ENCODE assay signal across 29 mouse cellular contexts in the genomic region with DNA sequence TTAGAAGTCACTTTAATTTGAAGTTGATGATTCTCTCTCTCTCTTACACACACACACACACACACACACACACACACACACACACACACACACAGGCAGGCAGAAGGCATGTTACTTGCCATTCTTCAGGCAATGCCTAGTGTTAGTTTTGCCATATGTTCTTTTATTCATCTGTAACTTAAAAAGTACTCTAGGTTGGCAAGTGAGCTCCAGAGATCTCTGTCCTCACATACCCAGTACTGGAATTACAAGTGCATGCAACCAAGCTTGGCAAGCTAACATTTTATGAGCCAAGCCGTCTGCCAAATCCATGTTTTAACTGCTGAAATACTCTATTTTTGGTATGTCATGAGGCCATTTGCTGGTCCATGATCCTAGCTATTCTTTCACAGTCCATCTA.
DNase-seq lines count a peak whose midpoint lies in the region; ATAC-seq and TF ChIP-seq lines count a peak whose summit lies in the region.
"Had no signal": no experiment of that assay in that cellular context is flagged by ENCODE, and none has a peak within 500 bp of the region (broad histone marks: within the 10 kb centered on the region; RNA-seq: fewer than 3 reads in every experiment).

No protein-coding gene starts in this region.

- no peak overlapping the region for H3K27ac ChIP-seq in cerebellum, adult 2 months (ENCODE audit: insufficient read depth, low read length)
- H3K27ac ChIP-seq in forebrain, postnatal 0 days (ENCODE audit: low read depth, low read length): no peak overlapping the region
- no peak overlapping the region for H3K27ac ChIP-seq in forebrain, embryonic 13.5 days
- H3K27ac ChIP-seq: forebrain, embryonic 10.5 days; forebrain, embryonic 15.5 days; heart, adult 2 months; heart, embryonic 10.5 days; heart, embryonic 13.5 days; hindbrain, embryonic 14.5 days; hindbrain, postnatal 0 days had no signal

- H3K9ac ChIP-seq in forebrain, postnatal 0 days: no peak overlapping the region
- H3K9ac ChIP-seq in forebrain, embryonic 13.5 days: no peak overlapping the region
- H3K9ac ChIP-seq: forebrain, embryonic 15.5 days; heart, embryonic 13.5 days; hindbrain, embryonic 14.5 days had no signal

- no peak for TF ChIP-seq POLR2A in cerebellum, adult 2 months (IDR thresholded peaks at IDR 0.05; ENCODE audit: borderline replicate concordance, insufficient read depth, low read length)

- H3K4me2 ChIP-seq in forebrain, postnatal 0 days (ENCODE audit: low read depth): no peak overlapping the region
- no peak overlapping the region for H3K4me2 ChIP-seq in forebrain, embryonic 13.5 days
- H3K4me2 ChIP-seq: forebrain, embryonic 15.5 days; heart, embryonic 13.5 days; hindbrain, embryonic 14.5 days had no signal

- WGBS in cerebellum, adult 2 months: 32% methylated on average over 1 of the region's 1 CpGs
- 79% methylated on average over 1 of the region's 1 CpGs for WGBS in forebrain, postnatal 0 days
- 85% methylated on average over 1 of the region's 1 CpGs for WGBS in forebrain, embryonic 13.5 days

- no peak for TF ChIP-seq CTCF in cerebellum, adult 2 months (IDR thresholded peaks at IDR 0.05; ENCODE audit: borderline replicate concordance, insufficient read depth, low read depth, low read length)
- no peak for TF ChIP-seq CTCF in forebrain, postnatal 0 days (IDR thresholded peaks at IDR 0.05; ENCODE audit: low read depth)

- H3K36me3 ChIP-seq in forebrain, postnatal 0 days (ENCODE audit: insufficient read depth): no peaks in the 10 kb centered on the region
- no peaks in the 10 kb centered on the region for H3K36me3 ChIP-seq in forebrain, embryonic 13.5 days (ENCODE audit: poor library complexity, severe bottlenecking)
- H3K36me3 ChIP-seq: forebrain, embryonic 10.5 days; forebrain, embryonic 15.5 days; G1E; heart, embryonic 10.5 days; heart, embryonic 13.5 days had no signal

- ATAC-seq in forebrain, postnatal 0 days: peak; percentile 78
- ATAC-seq in forebrain, embryonic 13.5 days: no peak
- ATAC-seq: forebrain, embryonic 15.5 days; hindbrain, postnatal 0 days; inflammation-experienced regulatory T-cells, adult 6 months; intestine, embryonic 16.5 days had no signal

- peak; percentile 13 to 26 for DNase-seq in cerebellum, adult 2 months
- no peak for DNase-seq in cerebellum, postnatal 4 days (ENCODE audit: low spot score in 2 of 2)
- DNase-seq in forebrain, postnatal 0 days: peak; percentile 38
- peak; percentile 36 for DNase-seq in brain, adult 2 months (ENCODE audit: low read depth, low spot score)
- no peak for DNase-seq in Muller cell, postnatal 12 days (ENCODE audit: inconsistent ontology term)
- DNase-seq: adrenal gland, adult 8-10 months; adrenal gland, postnatal 36 days; B cell, adult 2 months; cerebellum, adult 18-20 months; cerebellum, postnatal 10 days; cerebellum, postnatal 36 days; gastrocnemius, postnatal 10 days; gastrocnemius, postnatal 36 days; heart, adult 2 months; heart, postnatal 14 days; heart, postnatal 4 days; kidney, adult 18-20 months; kidney, adult 9 months had no signal

- no peak overlapping the region for H3K4me3 ChIP-seq in cerebellum, adult 2 months (replicated peaks; ENCODE audit: insufficient read depth, low read depth, low read length)
- H3K4me3 ChIP-seq in forebrain, postnatal 0 days (ENCODE audit: low read depth, low read length): no peak overlapping the region
- H3K4me3 ChIP-seq in forebrain, embryonic 13.5 days: no peak overlapping the region
- H3K4me3 ChIP-seq: forebrain, embryonic 10.5 days; forebrain, embryonic 15.5 days; heart, adult 2 months; heart, embryonic 10.5 days; heart, embryonic 13.5 days had no signal

- no peaks in the 10 kb centered on the region for H3K9me3 ChIP-seq in forebrain, postnatal 0 days (ENCODE audit: low read length)
- no peaks in the 10 kb centered on the region for H3K9me3 ChIP-seq in forebrain, embryonic 13.5 days (replicated peaks)
- H3K9me3 ChIP-seq: forebrain, embryonic 10.5 days; forebrain, embryonic 15.5 days; heart, embryonic 10.5 days had no signal

- no peaks in the 10 kb centered on the region for H3K27me3 ChIP-seq in cerebellum, adult 2 months (ENCODE audit: control insufficient read depth, insufficient read depth, low read length)
- no peaks in the 10 kb centered on the region for H3K27me3 ChIP-seq in forebrain, postnatal 0 days (ENCODE audit: insufficient read depth, low read length)
- no peaks in the 10 kb centered on the region for H3K27me3 ChIP-seq in forebrain, embryonic 13.5 days
- H3K27me3 ChIP-seq: CH12.LX; forebrain, embryonic 15.5 days; heart, embryonic 13.5 days had no signal

- H3K4me1 ChIP-seq in cerebellum, adult 2 months (ENCODE audit: control insufficient read depth, insufficient read depth, low read length): peaks cover 14% of the 10 kb centered on the region; the same call in 1 of the 2 replicates
- no peaks in the 10 kb centered on the region for H3K4me1 ChIP-seq in forebrain, postnatal 0 days (ENCODE audit: insufficient read depth)
- no peaks in the 10 kb centered on the region for H3K4me1 ChIP-seq in forebrain, embryonic 13.5 days
- H3K4me1 ChIP-seq: forebrain, embryonic 10.5 days; forebrain, embryonic 15.5 days; heart, embryonic 10.5 days; heart, embryonic 13.5 days had no signal

Comparison
In these comparisons a context has a peak if more than half of its experiments do, and no peak if none do; other contexts are left out.
1. DNase-seq: peak in cerebellum, adult 2 months (2 of 2), forebrain, postnatal 0 days (single experiment) and brain, adult 2 months (single experiment); none in cerebellum, postnatal 4 days (0 of 2) and Muller cell, postnatal 12 days (single experiment).